Mouse (Mus musculus): Measurements from ENCODE around the gene Spata16.

Gene Spata16

DNA sequence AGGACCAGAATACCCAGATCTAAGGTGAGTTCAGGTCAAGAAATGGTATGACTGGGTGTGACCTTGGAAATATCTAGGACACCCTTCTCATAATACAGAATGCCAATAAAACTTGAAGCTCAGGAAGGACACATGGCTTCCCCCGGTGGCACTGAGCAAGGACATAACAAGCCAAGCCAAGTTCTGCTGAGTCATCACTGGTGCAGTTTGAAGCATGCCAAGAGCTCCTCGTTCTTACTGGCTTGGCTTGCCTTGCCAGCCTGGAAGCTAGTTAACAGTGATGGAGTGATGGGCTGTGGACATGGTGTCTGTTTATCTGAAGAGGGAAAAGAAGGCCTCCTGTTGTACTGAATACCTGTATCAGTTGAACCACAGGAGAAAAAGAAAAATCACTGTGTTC lies 342.2 kb downstream of the Spata16 start:
- DNase-seq = no peak

GRCm38 (mm10) chr3:26980371-26980770 lies 343.0 kb downstream of the Spata16 start:
- DNase-seq = no peak

DNA sequence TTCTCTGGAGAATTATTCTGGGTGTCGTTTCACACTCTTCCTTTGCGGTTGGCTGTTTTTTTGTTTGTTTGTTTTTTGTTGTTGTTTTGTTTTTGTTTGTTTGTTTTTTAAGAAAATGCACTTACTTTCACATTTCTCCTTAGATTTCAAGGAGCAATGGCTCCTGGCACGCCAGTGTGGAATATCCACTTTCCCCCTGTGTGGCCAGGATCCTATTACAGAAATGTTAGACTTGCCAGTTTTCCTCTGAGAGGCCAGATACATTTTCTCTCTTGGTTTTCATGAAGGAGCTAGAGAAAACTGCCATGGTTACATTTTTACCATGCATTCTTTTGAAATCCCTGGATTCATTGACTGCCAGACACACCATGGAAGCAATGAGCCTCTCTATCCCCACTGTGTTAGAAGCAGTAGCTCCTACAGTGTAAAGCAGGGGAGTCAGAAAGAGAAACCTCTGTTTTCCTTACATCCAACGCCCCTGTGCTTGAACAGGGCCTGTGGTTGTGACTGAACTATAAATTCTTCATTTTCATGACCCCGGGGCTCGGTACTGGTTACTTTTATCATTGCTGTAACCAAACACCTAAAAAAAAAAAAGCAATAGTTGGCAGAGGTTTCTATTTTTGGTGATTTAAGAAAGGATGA lies 344.7 kb downstream of the Spata16 start:
- no peak for DNase-seq

DNA sequence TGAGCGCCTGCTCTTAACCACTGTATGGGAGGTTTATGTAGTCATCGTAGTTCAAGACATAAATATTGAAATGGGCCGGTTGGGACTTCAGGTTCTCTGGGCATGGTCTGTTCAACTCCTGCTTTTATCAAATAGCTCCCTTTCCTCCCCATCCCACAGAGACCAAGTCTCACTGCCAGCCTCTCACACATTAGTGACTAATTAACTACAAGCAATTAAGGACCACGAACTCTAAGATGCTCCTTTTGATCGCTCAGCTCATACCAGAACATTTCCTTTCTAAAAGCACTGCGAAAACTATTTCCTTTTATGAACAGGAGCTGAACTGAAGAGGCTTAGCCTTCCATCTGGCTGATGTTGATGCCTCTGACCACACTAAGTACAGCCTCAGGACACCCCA lies 346.3 kb downstream of the Spata16 start:
- no peak for DNase-seq

DNA sequence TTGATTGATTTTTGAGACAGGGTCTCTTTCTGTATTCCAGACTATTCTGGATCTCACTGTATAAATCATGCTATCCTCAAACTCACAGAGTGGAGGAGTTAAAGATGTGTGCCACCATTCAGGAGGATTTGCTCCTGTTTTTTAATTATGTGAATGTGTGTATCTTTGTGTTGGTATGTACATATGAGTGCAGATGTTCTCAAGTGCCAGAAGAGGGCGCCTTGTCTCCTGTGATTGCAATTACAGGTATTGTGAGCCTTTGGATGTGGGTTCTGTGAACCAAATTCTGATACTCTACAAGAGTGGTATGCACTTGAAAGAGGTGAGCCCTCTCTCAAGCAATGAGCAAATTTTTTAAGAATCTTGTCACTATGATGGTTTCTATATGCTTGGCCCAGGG lies 369.4 kb downstream of the Spata16 start:
- DNase-seq = no peak

- no peak for DNase-seq
Observed at GRCm38 (mm10) chr3:27027957-27028356, 390.5 kb downstream of the Spata16 start.

DNA sequence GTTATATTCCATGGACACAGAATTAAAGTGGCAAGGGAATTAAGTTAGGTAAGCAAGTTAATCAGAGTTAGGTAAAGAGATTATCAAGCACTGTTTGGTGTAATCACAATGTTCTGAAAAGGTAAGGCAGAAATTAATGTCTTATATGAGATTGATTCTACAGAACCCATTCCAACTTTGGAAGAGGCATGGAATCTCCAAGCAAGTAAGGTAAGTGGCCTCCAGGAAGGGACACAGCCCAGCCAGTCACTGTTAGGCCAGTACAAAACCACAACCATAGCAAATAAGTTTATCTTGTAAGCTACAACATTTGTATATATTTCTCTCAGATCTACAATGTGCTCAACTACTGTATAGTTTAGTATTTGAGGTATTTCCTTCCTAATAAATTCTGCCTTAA lies 391.1 kb downstream of the Spata16 start:
- DNase-seq = no peak

GRCm38 (mm10) chr3:27030067-27030857 lies 392.8 kb downstream of the Spata16 start:
- no peak for DNase-seq
